Mouse (Mus musculus) kidney, embryonic 14.5 days (tissue): ENCODE measurements around the gene Arfgap2. TPM values are rescaled to one million over a fixed set of nuclear protein-coding genes. Genes with fewer than 3 reads are reported as not detected.

ENCODE experiments used
- ATAC-seq: fragments of 200-750 bp; cut with Nextera tagmentation; 2 replicates; pipeline ENCODE4 v1.8.0; 2017; ENCODE audit warnings: moderate number of reproducible peaks, mild to moderate bottlenecking, moderate TSS enrichment, moderate library complexity; ENCODE audit not compliant: low FRiP score, low TSS enrichment
- H3K27ac ChIP-seq: fragments of 300-500 bp; sonication (generic); 2 replicates; pipeline ENCODE4 v1.5.1; 2014; ENCODE audit warnings: low read depth, mild to moderate bottlenecking, low read length, moderate library complexity, mixed read lengths
- H3K27me3 ChIP-seq: fragments of 300-500 bp; sonication (generic); 2 replicates; pipeline ENCODE4 v1.6.1; 2014; ENCODE audit warnings: mild to moderate bottlenecking, low read length; ENCODE audit not compliant: control insufficient read depth, insufficient read depth
- H3K36me3 ChIP-seq: fragments of 300-500 bp; sonication (generic); 2 replicates; pipeline ENCODE4 v1.6.1; 2014; ENCODE audit warnings: low read length, mixed read lengths; ENCODE audit not compliant: control insufficient read depth, insufficient read depth
- H3K4me1 ChIP-seq: fragments of 300-500 bp; sonication (generic); 2 replicates; pipeline ENCODE4 v1.6.1; 2014; ENCODE audit warnings: low read length, mixed read lengths; ENCODE audit not compliant: control insufficient read depth, insufficient read depth
- H3K4me2 ChIP-seq: fragments of 300-500 bp; sonication (generic); replicated peaks from 2 replicates; pipeline ENCODE4 v1.6.1; 2014; ENCODE audit warnings: low read depth, mild to moderate bottlenecking, low read length
- H3K4me3 ChIP-seq: fragments of 300-500 bp; sonication (generic); 2 replicates; pipeline ENCODE4 v1.5.1; 2014; ENCODE audit warnings: mild to moderate bottlenecking, low read length
- H3K9ac ChIP-seq: fragments of 300-500 bp; sonication (generic); 2 replicates; pipeline ENCODE4 v1.6.1; 2014; ENCODE audit warnings: low read depth, mild to moderate bottlenecking, low read length, moderate library complexity
- H3K9me3 ChIP-seq: fragments of 300-500 bp; sonication (generic); 2 replicates; pipeline ENCODE4 v1.6.1; 2016; ENCODE audit warnings: low read length; ENCODE audit not compliant: control insufficient read depth
- WGBS: fragments of 180-500 bp; shearing (Covaris S2); extraction: QIAGEN DNeasy Blood & Tissue Kit; methylation state at CpG from one replicate; pipeline ENCODE4 v1.1.7; 2014; 5-methylcytosine and 5-hydroxymethylcytosine counted together
- polyA plus RNA-seq: library from polyadenylated mRNA; unstranded; fragments of >200 nt; fragmentation: Nextera tagmentation; extraction: Ambion mirVana; gene quantifications from 2 replicates; pipeline ENCODE4 v1.2.1, GENCODE M21; 2014

The Arfgap2 gene
- polyA plus RNA-seq, 1 experiment from 2014 or later = 81.6 TPM

GRCm38 (mm10) chr2:91312578-91313311 lies 48.0 kb downstream of the Arfgap2 start:
- H3K27ac ChIP-seq = 0 out of 2 replicates have a peak overlapping the region, but pooled peaks have one; percentile 14
- 0 out of 2 replicates have a peak, but pooled peaks have one; percentile 48 for ATAC-seq

GRCm38 (mm10) chr2:91314184-91314583 lies 49.4 kb downstream of the Arfgap2 start:
- H3K4me1 ChIP-seq = no peaks in the 10 kb centered on the region; the same call in 1 of the 2 replicates
- no peak overlapping the region for H3K27ac ChIP-seq
- no peaks in the 10 kb centered on the region for H3K9me3 ChIP-seq
- H3K9ac ChIP-seq = no peak overlapping the region
- ATAC-seq = no peak
- no peak overlapping the region for H3K4me3 ChIP-seq
- H3K36me3 ChIP-seq = no peaks in the 10 kb centered on the region
- H3K4me2 ChIP-seq = no peak overlapping the region
- no peaks in the 10 kb centered on the region for H3K27me3 ChIP-seq
- 48% methylated on average over 7 of the region's 7 CpGs for WGBS

More at GRCm38 (mm10) chr2:91312578-91313311, 48.0 kb downstream of the Arfgap2 start:
- no peak overlapping the region for H3K4me3 ChIP-seq
- H3K9ac ChIP-seq = no peak overlapping the region
- WGBS = 34% methylated on average over 10 of the region's 10 CpGs
- no peaks in the 10 kb centered on the region for H3K9me3 ChIP-seq
- H3K4me2 ChIP-seq = no peak overlapping the region
- H3K27me3 ChIP-seq = no peaks in the 10 kb centered on the region
- no peaks in the 10 kb centered on the region; the same call in 1 of the 2 replicates for H3K4me1 ChIP-seq
- no peaks in the 10 kb centered on the region for H3K36me3 ChIP-seq

GRCm38 (mm10) chr2:91320559-91321529 lies 56.1 kb downstream of the Arfgap2 start:
- no peak overlapping the region for H3K9ac ChIP-seq
- no peaks in the 10 kb centered on the region for H3K27me3 ChIP-seq
- no peak for ATAC-seq
- H3K27ac ChIP-seq = no peak overlapping the region
- no peaks in the 10 kb centered on the region for H3K4me1 ChIP-seq
- no peak overlapping the region for H3K4me3 ChIP-seq
- H3K9me3 ChIP-seq = no peaks in the 10 kb centered on the region
- H3K36me3 ChIP-seq = no peaks in the 10 kb centered on the region
- 80% methylated on average over 10 of the region's 10 CpGs for WGBS
- H3K4me2 ChIP-seq = no peak overlapping the region

DNA sequence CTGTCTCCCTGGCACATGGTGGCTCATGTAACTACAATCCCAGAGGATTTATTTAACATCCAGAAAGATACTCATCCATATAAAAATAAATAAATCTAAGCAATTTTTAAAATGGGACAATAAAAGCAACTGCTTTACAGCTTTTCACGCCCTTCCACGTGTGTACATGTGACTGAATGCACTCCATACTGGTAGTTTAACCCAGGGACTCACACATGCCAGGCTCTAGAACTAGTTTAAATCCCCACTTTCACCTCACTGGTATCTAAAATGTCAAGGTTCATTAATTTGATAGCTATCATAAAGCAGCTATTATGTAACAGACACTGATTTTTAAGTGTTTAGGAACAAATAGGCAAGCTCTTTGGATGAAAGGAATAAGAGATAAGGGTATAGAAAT lies 57.1 kb downstream of the Arfgap2 start:
- WGBS = 73% methylated on average over 2 of the region's 2 CpGs
- no peaks in the 10 kb centered on the region for H3K36me3 ChIP-seq
- no peak overlapping the region for H3K4me3 ChIP-seq
- no peak overlapping the region for H3K9ac ChIP-seq
- H3K4me1 ChIP-seq = no peaks in the 10 kb centered on the region
- H3K27ac ChIP-seq = no peak overlapping the region
- H3K27me3 ChIP-seq = no peaks in the 10 kb centered on the region
- no peak overlapping the region for H3K4me2 ChIP-seq
- no peak for ATAC-seq
- no peaks in the 10 kb centered on the region for H3K9me3 ChIP-seq

- no peaks in the 10 kb centered on the region for H3K9me3 ChIP-seq
- H3K4me1 ChIP-seq = 0 out of 2 replicates have a peak, but pooled peaks cover 6% of the 10 kb centered on the region
- no peak overlapping the region for H3K27ac ChIP-seq
- no peak overlapping the region for H3K9ac ChIP-seq
- WGBS = 41% methylated on average over 4 of the region's 4 CpGs
- H3K27me3 ChIP-seq = no peaks in the 10 kb centered on the region
- H3K36me3 ChIP-seq = no peaks in the 10 kb centered on the region
- ATAC-seq = no peak
- H3K4me2 ChIP-seq = no peak overlapping the region
- H3K4me3 ChIP-seq = no peak overlapping the region
Measured at GRCm38 (mm10) chr2:91322490-91322889, 57.7 kb downstream of the Arfgap2 start.

DNA sequence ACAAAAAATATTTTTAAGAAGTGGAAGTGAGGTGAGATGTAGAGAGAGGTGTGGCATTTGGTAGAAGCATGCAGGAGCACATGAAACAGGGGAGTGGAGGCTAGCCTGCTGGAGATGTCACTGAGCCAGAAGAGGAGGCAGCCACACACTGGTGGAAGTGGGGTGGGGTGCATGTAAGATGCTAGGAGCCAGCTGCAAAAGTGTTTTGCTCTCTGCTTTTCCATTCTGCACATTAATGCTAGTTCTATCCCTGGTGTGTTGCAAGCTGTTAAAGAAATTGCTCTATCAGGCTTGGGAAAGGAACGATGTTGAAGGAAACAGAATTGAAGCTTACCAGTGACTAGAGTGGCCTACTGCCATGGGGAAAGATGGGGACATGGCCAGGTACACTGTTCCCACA lies 59.6 kb downstream of the Arfgap2 start:
- H3K27me3 ChIP-seq = no peaks in the 10 kb centered on the region
- H3K4me3 ChIP-seq = no peak overlapping the region
- 76% methylated on average over 1 of the region's 1 CpGs for whole genome bisulfite sequencing
- no peak overlapping the region for H3K9ac ChIP-seq
- H3K9me3 ChIP-seq = no peaks in the 10 kb centered on the region
- no peak for ATAC-seq
- 0 out of 2 replicates have a peak, but pooled peaks cover 12% of the 10 kb centered on the region for H3K4me1 ChIP-seq
- H3K27ac ChIP-seq = no peak overlapping the region
- H3K36me3 ChIP-seq = no peaks in the 10 kb centered on the region
- H3K4me2 ChIP-seq = no peak overlapping the region

GRCm38 (mm10) chr2:91324761-91325421 lies 60.1 kb downstream of the Arfgap2 start:
- H3K9ac ChIP-seq = no peak overlapping the region
- 0 out of 2 replicates have a peak, but pooled peaks cover 12% of the 10 kb centered on the region for H3K4me1 ChIP-seq
- no peak overlapping the region for H3K27ac ChIP-seq
- no peaks in the 10 kb centered on the region for H3K27me3 ChIP-seq
- H3K4me2 ChIP-seq = no peak overlapping the region
- H3K36me3 ChIP-seq = no peaks in the 10 kb centered on the region
- no peak for ATAC-seq
- 40% methylated on average over 15 of the region's 15 CpGs for WGBS
- H3K9me3 ChIP-seq = no peaks in the 10 kb centered on the region
- no peak overlapping the region for H3K4me3 ChIP-seq
